Comparison of ENCODE assay signal across 24 mouse cellular contexts in genomic region chr1:88997847-88998246, GRCm38 (mm10).
"Had no signal": no experiment of that assay in that cellular context is flagged by ENCODE, and none has a peak within 500 bp of the region (broad histone marks: within the 10 kb centered on the region; RNA-seq: fewer than 3 reads in every experiment).

No protein-coding gene starts in this region.

- H3K4me1 ChIP-seq: liver, embryonic 12.5 days had no signal

- H3K9ac ChIP-seq: heart, embryonic 12.5 days; hindbrain, embryonic 13.5 days; hindbrain, embryonic 15.5 days; kidney, embryonic 15.5 days; limb, embryonic 13.5 days; limb, embryonic 15.5 days; liver, embryonic 12.5 days; liver, embryonic 14.5 days had no signal

- DNase-seq: gastrocnemius, postnatal 14 days; gastrocnemius, postnatal 36 days; heart, adult 18-20 months; heart, postnatal 10 days; kidney, adult 11 months; kidney, adult 2 months; kidney, adult 9 months; kidney, postnatal 14 days; kidney, postnatal 36 days; layer of hippocampus, adult 9-11 months; layer of hippocampus, postnatal 36 days; left cerebral cortex, postnatal 4 days had no signal

- H3K27me3 ChIP-seq: heart, embryonic 12.5 days; hindbrain, embryonic 13.5 days; hindbrain, embryonic 15.5 days; kidney, embryonic 15.5 days; limb, embryonic 13.5 days; limb, embryonic 15.5 days; liver, embryonic 12.5 days had no signal

- H3K27ac ChIP-seq: heart, embryonic 10.5 days; hindbrain, embryonic 13.5 days; hindbrain, embryonic 15.5 days; hindbrain, postnatal 0 days; kidney, embryonic 15.5 days; kidney, postnatal 0 days; limb, embryonic 13.5 days; limb, embryonic 15.5 days; liver, embryonic 12.5 days; liver, embryonic 14.5 days had no signal

- H3K36me3 ChIP-seq: heart, embryonic 10.5 days; heart, embryonic 12.5 days; hindbrain, embryonic 13.5 days; hindbrain, embryonic 15.5 days; kidney, embryonic 15.5 days; limb, embryonic 13.5 days; limb, embryonic 15.5 days; liver, embryonic 12.5 days had no signal

- H3K4me3 ChIP-seq: heart, embryonic 10.5 days; heart, embryonic 12.5 days; hindbrain, embryonic 13.5 days; hindbrain, embryonic 15.5 days; kidney, embryonic 15.5 days; limb, embryonic 13.5 days; limb, embryonic 15.5 days; liver, embryonic 12.5 days had no signal

- H3K4me2 ChIP-seq: heart, embryonic 12.5 days; hindbrain, embryonic 13.5 days; hindbrain, embryonic 15.5 days; kidney, embryonic 15.5 days; limb, embryonic 13.5 days; limb, embryonic 15.5 days; liver, embryonic 12.5 days had no signal

- H3K9me3 ChIP-seq: heart, embryonic 10.5 days; hindbrain, embryonic 13.5 days; hindbrain, embryonic 15.5 days; kidney, embryonic 15.5 days; limb, embryonic 13.5 days; limb, embryonic 15.5 days; liver, embryonic 12.5 days had no signal

- ATAC-seq: hindbrain, postnatal 0 days; intestine, embryonic 16.5 days; liver, embryonic 12.5 days had no signal
